Mouse (Mus musculus): ENCODE measurements around the gene Slc15a3. TPM values are rescaled to one million over a fixed set of nuclear protein-coding genes. Genes with fewer than 3 reads are reported as not detected.

Slc15a3 gene
- polyA plus RNA-seq, 1 experiment from 2014 or later: 0.37 TPM

DNA sequence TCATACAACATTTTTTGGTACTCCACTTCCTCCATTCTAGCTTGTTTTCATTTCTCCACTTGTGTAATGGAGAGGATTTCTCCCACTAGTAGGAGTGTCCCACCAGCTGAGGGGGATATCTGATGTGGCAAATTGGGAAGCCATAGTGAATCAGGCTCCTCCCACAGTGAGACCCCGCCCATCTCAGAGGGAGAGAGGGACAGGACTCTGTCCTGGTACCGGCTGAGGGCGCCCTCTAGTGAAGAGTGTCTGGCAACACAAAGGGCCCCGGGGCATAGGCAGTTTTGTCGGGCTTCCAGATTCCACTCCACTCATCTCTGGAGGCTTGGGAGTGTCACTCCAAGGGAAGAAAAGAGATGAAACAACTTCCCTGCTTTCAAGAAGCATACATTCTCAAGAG, 8.1 kb upstream of the Slc15a3 start:
- 16% methylated on average over 5 of the region's 5 CpGs for WGBS

GRCm38 (mm10) chr19:10832030-10832429, 7.5 kb upstream of the Slc15a3 start:
- ATAC-seq (ENCODE audit: low FRiP score): no peak
- no peaks in the 10 kb centered on the region for H3K27me3 ChIP-seq (ENCODE audit: control insufficient read depth, insufficient read depth, low read length)
- H3K4me2 ChIP-seq (replicated peaks; ENCODE audit: low read depth, low read length): no peak overlapping the region
- no peaks in the 10 kb centered on the region for H3K9me3 ChIP-seq (ENCODE audit: control insufficient read depth, low read length)
- H3K4me1 ChIP-seq (replicated peaks; ENCODE audit: control insufficient read depth, insufficient read depth, low read length): no peaks in the 10 kb centered on the region
- H3K4me3 ChIP-seq (ENCODE audit: low read depth, low read length): no peak overlapping the region
- no peak overlapping the region for H3K27ac ChIP-seq (ENCODE audit: low read depth, low read length)
- no peak overlapping the region for H3K9ac ChIP-seq (ENCODE audit: low read depth, low read length)
- no peaks in the 10 kb centered on the region for H3K36me3 ChIP-seq (ENCODE audit: control insufficient read depth, insufficient read depth, low read length)
- DNase-seq (ENCODE audit: low spot score): no peak
- WGBS: 81% methylated on average over 3 of the region's 3 CpGs

More for the DNA sequence above, 8.1 kb upstream of the Slc15a3 start:
- H3K4me2 ChIP-seq (replicated peaks; ENCODE audit: low read depth, low read length): no peak overlapping the region
- no peaks in the 10 kb centered on the region for H3K9me3 ChIP-seq (ENCODE audit: control insufficient read depth, low read length)
- DNase-seq (ENCODE audit: low spot score): peak; percentile 72
- no peaks in the 10 kb centered on the region for H3K4me1 ChIP-seq (replicated peaks; ENCODE audit: control insufficient read depth, insufficient read depth, low read length)
- H3K27me3 ChIP-seq (ENCODE audit: control insufficient read depth, insufficient read depth, low read length): no peaks in the 10 kb centered on the region
- ATAC-seq (ENCODE audit: low FRiP score): peak; percentile 27; the same call in 1 of the 2 replicates
- H3K9ac ChIP-seq (ENCODE audit: low read depth, low read length): no peak overlapping the region
- H3K27ac ChIP-seq (ENCODE audit: low read depth, low read length): no peak overlapping the region
- H3K4me3 ChIP-seq (ENCODE audit: low read depth, low read length): no peak overlapping the region
- no peaks in the 10 kb centered on the region for H3K36me3 ChIP-seq (ENCODE audit: control insufficient read depth, insufficient read depth, low read length)

DNA sequence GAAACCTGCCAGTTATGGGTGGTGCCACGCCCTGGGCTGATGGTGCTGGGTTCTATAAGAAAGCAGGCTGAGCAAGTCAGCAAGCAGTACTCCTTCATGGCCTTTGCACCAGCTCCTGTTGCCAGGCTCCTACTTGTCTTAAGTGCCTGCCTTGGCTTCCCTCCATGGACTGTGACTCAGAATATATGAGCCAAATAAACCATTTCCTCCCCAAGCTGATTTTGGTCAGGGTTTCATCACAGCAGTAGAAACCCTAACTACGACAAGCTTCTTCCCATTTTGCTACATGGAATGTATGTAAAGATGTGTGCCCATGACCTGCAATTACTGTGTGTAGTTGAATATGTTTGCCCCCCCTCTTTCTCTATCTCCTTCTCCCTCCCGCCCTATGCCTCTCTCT, 5.9 kb upstream of the Slc15a3 start:
- 85% methylated on average over 3 of the region's 3 CpGs for WGBS
- no peaks in the 10 kb centered on the region for H3K27me3 ChIP-seq (ENCODE audit: control insufficient read depth, insufficient read depth, low read length)
- no peaks in the 10 kb centered on the region for H3K4me1 ChIP-seq (replicated peaks; ENCODE audit: control insufficient read depth, insufficient read depth, low read length)
- no peak for DNase-seq (ENCODE audit: low spot score)
- H3K27ac ChIP-seq (ENCODE audit: low read depth, low read length): no peak overlapping the region
- ATAC-seq (ENCODE audit: low FRiP score): no peak
- H3K4me3 ChIP-seq (ENCODE audit: low read depth, low read length): no peak overlapping the region
- no peaks in the 10 kb centered on the region for H3K36me3 ChIP-seq (ENCODE audit: control insufficient read depth, insufficient read depth, low read length)
- no peaks in the 10 kb centered on the region for H3K9me3 ChIP-seq (ENCODE audit: control insufficient read depth, low read length)
- no peak overlapping the region for H3K4me2 ChIP-seq (replicated peaks; ENCODE audit: low read depth, low read length)
- H3K9ac ChIP-seq (ENCODE audit: low read depth, low read length): no peak overlapping the region

DNA sequence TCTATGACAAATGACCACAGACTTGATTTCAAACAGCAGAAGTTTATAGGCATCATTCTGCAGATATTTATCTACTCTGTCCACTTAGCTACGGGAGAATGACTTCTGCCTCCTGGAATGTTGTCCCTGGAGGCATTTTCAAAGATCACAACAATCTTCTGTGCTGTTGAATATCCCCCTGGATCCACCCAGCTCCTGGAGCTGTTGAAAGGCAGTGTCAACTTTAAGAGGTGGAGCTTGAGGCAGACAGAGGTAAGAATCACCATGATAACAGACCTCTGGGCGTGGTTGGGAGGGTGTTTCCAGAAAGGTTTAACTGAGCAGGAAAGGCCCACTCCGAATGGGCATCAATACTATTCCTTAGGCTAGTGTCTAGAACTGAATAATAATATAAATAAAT, 3.9 kb upstream of the Slc15a3 start:
- no peak for DNase-seq (ENCODE audit: low spot score)
- WGBS: 63% methylated on average over 3 of the region's 3 CpGs
- no peak overlapping the region for H3K4me2 ChIP-seq (replicated peaks; ENCODE audit: low read depth, low read length)
- H3K27ac ChIP-seq (ENCODE audit: low read depth, low read length): no peak overlapping the region
- no peaks in the 10 kb centered on the region for H3K36me3 ChIP-seq (ENCODE audit: control insufficient read depth, insufficient read depth, low read length)
- H3K9ac ChIP-seq (ENCODE audit: low read depth, low read length): no peak overlapping the region
- no peaks in the 10 kb centered on the region for H3K27me3 ChIP-seq (ENCODE audit: control insufficient read depth, insufficient read depth, low read length)
- no peaks in the 10 kb centered on the region for H3K9me3 ChIP-seq (ENCODE audit: control insufficient read depth, low read length)
- no peak for ATAC-seq (ENCODE audit: low FRiP score)
- no peaks in the 10 kb centered on the region for H3K4me1 ChIP-seq (replicated peaks; ENCODE audit: control insufficient read depth, insufficient read depth, low read length)
- no peak overlapping the region for H3K4me3 ChIP-seq (ENCODE audit: low read depth, low read length)

DNA sequence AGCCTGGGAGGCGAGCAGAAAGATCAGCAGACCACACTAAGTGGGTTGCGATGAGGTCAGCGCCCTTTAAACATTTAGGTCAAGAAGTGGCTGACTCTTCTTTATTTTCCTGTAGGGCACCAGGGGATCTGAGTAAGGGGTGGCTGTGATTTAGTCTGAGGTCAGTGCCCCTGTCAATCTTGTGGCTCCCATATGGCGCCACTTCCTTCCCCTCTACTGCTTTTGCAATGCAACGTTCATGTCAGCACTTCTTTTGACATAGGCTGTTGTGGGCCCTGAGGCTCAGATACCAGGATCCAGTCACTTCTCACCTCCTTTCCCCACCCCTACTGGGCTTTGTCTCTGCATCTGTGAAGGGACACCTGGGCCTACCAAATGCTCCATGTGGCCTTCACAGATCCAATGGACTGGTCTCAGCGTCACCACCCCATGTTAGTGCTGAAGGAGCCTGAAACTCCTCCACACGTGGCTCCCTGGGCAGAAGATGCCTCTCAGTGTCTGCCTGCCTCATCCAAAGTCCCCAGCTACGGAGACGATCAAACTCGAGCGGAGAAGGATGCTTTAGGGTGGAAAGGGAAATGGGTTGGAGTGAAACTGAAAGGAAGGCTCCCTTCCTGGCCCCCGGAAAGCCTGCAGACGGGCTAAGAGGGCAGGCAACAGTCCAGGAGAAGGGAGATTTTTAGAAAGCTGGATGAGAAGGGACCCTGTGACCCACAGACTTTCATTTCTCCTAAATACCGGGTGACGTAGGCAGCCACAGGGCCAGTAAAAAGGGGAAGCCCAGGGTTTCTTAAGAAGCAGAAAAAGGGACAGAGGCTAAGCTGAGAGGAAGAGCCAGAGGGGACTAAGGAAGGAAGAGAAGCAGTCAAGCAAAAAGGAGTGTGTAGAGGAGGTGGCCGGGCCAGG, 2.4 kb downstream of the Slc15a3 start:
- Histone ChIP-seq H3K27ac (ENCODE audit: low read depth, low read length) (no peak overlapping the region), H3K9ac (ENCODE audit: low read depth, low read length) (no peak overlapping the region), H3K4me2 (replicated peaks; ENCODE audit: low read depth, low read length) (no peak overlapping the region), H3K9me3 (ENCODE audit: control insufficient read depth, low read length) (no peaks in the 10 kb centered on the region), H3K4me3 (ENCODE audit: low read depth, low read length) (no peak overlapping the region), H3K27me3 (ENCODE audit: control insufficient read depth, insufficient read depth, low read length) (peaks cover 2% of the 10 kb centered on the region), H3K36me3 (ENCODE audit: control insufficient read depth, insufficient read depth, low read length) (no peaks in the 10 kb centered on the region), H3K4me1 (replicated peaks; ENCODE audit: control insufficient read depth, insufficient read depth, low read length) (no peaks in the 10 kb centered on the region; the same call in 1 of the 2 replicates)
- DNase-seq (ENCODE audit: low spot score) (no peak), ATAC-seq (ENCODE audit: low FRiP score) (no peak)
- whole genome bisulfite sequencing: 31% methylated on average over 16 of the region's 16 CpGs

DNA sequence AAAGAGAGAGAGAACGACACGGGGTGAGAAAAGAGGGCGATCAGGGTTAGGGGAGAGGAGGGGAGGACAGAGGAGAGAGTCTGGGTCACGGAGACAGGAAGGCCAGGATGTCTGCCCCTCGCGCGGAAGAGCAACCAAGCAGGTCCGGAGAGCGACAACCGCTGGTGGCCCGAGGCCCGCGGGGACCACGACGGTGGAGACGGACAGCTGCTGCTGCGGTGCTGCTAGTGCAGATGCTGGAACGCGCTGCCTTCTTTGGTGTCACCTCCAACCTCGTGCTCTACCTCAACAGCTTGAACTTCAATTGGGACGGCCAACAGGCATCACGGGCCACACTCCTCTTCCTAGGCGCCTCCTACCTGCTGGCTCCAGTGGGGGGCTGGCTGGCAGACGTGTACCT, 3.4 kb downstream of the Slc15a3 start:
- peaks cover 2% of the 10 kb centered on the region for H3K27me3 ChIP-seq (ENCODE audit: control insufficient read depth, insufficient read depth, low read length)
- DNase-seq (ENCODE audit: low spot score) (no peak), ATAC-seq (ENCODE audit: low FRiP score) (no peak)
- H3K4me2 ChIP-seq (replicated peaks; ENCODE audit: low read depth, low read length): no peak overlapping the region
- H3K9me3 ChIP-seq (ENCODE audit: control insufficient read depth, low read length): no peaks in the 10 kb centered on the region
- H3K27ac ChIP-seq (ENCODE audit: low read depth, low read length): no peak overlapping the region
- no peaks in the 10 kb centered on the region for H3K36me3 ChIP-seq (ENCODE audit: control insufficient read depth, insufficient read depth, low read length)
- H3K4me1 ChIP-seq (replicated peaks; ENCODE audit: control insufficient read depth, insufficient read depth, low read length): no peaks in the 10 kb centered on the region; the same call in 1 of the 2 replicates
- no peak overlapping the region for H3K4me3 ChIP-seq (ENCODE audit: low read depth, low read length)
- H3K9ac ChIP-seq (ENCODE audit: low read depth, low read length): no peak overlapping the region
- 49% methylated on average over 23 of the region's 24 CpGs for WGBS

DNA sequence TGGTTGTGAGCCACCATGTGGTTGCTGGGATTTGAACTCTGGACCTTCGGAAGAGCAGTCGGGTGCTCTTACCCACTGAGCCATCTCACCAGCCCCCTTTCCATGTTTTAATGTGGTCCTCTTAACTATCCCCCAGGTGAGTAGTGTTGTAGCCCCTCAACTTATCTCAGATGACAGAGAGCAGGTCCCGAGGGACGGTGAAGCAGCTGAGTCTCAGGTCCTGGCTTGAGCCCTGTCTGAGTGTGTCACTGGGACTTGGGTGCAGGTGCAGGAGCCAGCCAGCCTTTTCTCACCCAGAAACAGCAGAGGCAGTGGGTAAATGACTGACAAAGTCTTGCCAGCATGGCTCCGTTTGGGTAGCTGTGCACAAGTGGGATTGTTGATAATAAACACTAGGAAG, 4.7 kb downstream of the Slc15a3 start:
- Histone ChIP-seq H3K4me1 (replicated peaks; ENCODE audit: control insufficient read depth, insufficient read depth, low read length) (no peaks in the 10 kb centered on the region; the same call in 1 of the 2 replicates), H3K27ac (ENCODE audit: low read depth, low read length) (no peak overlapping the region), H3K36me3 (ENCODE audit: control insufficient read depth, insufficient read depth, low read length) (no peaks in the 10 kb centered on the region), H3K4me3 (ENCODE audit: low read depth, low read length) (no peak overlapping the region), H3K9me3 (ENCODE audit: control insufficient read depth, low read length) (no peaks in the 10 kb centered on the region), H3K27me3 (ENCODE audit: control insufficient read depth, insufficient read depth, low read length) (peaks cover 2% of the 10 kb centered on the region), H3K4me2 (replicated peaks; ENCODE audit: low read depth, low read length) (no peak overlapping the region), H3K9ac (ENCODE audit: low read depth, low read length) (no peak overlapping the region)
- DNase-seq (ENCODE audit: low spot score) (no peak), ATAC-seq (ENCODE audit: low FRiP score) (no peak)
- 87% methylated on average over 5 of the region's 5 CpGs for whole genome bisulfite sequencing

- Histone ChIP-seq H3K36me3 (ENCODE audit: control insufficient read depth, insufficient read depth, low read length) (no peaks in the 10 kb centered on the region), H3K27me3 (ENCODE audit: control insufficient read depth, insufficient read depth, low read length) (peaks cover 2% of the 10 kb centered on the region), H3K4me1 (replicated peaks; ENCODE audit: control insufficient read depth, insufficient read depth, low read length) (no peaks in the 10 kb centered on the region; the same call in 1 of the 2 replicates), H3K9me3 (ENCODE audit: control insufficient read depth, low read length) (no peaks in the 10 kb centered on the region), H3K4me2 (replicated peaks; ENCODE audit: low read depth, low read length) (no peak overlapping the region), H3K4me3 (ENCODE audit: low read depth, low read length) (no peak overlapping the region), H3K27ac (ENCODE audit: low read depth, low read length) (no peak overlapping the region), H3K9ac (ENCODE audit: low read depth, low read length) (no peak overlapping the region)
- DNase-seq (ENCODE audit: low spot score) (no peak), ATAC-seq (ENCODE audit: low FRiP score) (no peak)
- WGBS: 80% methylated on average over 3 of the region's 3 CpGs
Observed at GRCm38 (mm10) chr19:10845454-10845853, 5.9 kb downstream of the Slc15a3 start.

GRCm38 (mm10) chr19:10846150-10846549, 6.6 kb downstream of the Slc15a3 start:
- no peak overlapping the region for H3K27ac ChIP-seq (ENCODE audit: low read depth, low read length)
- no peaks in the 10 kb centered on the region; the same call in 1 of the 2 replicates for H3K4me1 ChIP-seq (replicated peaks; ENCODE audit: control insufficient read depth, insufficient read depth, low read length)
- no peak overlapping the region for H3K4me3 ChIP-seq (ENCODE audit: low read depth, low read length)
- ATAC-seq (ENCODE audit: low FRiP score) (peak; percentile 63), DNase-seq (ENCODE audit: low spot score) (no peak)
- no peaks in the 10 kb centered on the region for H3K9me3 ChIP-seq (ENCODE audit: control insufficient read depth, low read length)
- H3K9ac ChIP-seq (ENCODE audit: low read depth, low read length): no peak overlapping the region
- no peaks in the 10 kb centered on the region for H3K36me3 ChIP-seq (ENCODE audit: control insufficient read depth, insufficient read depth, low read length)
- H3K27me3 ChIP-seq (ENCODE audit: control insufficient read depth, insufficient read depth, low read length): peaks cover 2% of the 10 kb centered on the region
- WGBS: 63% methylated on average over 7 of the region's 7 CpGs
- H3K4me2 ChIP-seq (replicated peaks; ENCODE audit: low read depth, low read length): no peak overlapping the region

Measured in hindbrain, embryonic 11.5 days (tissue).